Mouse (Mus musculus) cortical plate, adult 2 months (tissue): Measurements from ENCODE around the gene Ralbp1.

Source experiments
- CTCF ChIP-seq: fragments of 200-500 bp; IDR thresholded peaks from 2 replicates; pipeline ENCODE4 v1.5.1; 2011; ENCODE audit warnings: mild to moderate bottlenecking, control low read depth, low read length; ENCODE audit not compliant: insufficient read depth; ENCODE audit errors: extremely low read depth
- POLR2A ChIP-seq: fragments of 200-500 bp; IDR thresholded peaks from 2 replicates; pipeline ENCODE4 v1.6.1; 2011; ENCODE audit warnings: mild to moderate bottlenecking, low read length, control low read depth; ENCODE audit not compliant: insufficient read depth; ENCODE audit errors: extremely low read depth

DNA sequence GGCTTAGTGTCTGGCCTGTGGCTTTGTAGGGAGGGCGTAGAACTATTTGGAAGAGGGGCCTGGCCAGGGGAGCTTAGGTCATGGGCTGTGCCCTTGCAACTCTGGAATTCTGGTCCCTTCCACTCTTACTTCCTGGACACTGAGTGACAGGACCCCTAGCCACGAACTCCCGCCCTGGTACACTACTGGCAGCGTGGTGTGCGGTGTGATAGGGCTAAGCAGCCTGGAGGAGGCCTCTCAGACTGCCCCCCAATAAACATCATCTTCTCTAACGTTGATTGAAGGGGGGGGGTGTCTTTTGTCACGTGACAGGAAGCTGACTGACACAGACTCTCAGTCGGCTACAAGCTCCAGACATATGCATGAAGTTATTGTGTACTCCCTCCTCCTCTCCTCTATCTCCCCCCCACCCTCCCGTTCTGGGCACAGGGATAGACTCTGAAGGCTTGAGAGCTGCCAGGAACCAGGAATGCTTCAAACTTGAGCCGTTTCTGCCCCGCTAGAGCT lies 21.4 kb upstream of the Ralbp1 start:
- TF ChIP-seq POLR2A = no peak
- TF ChIP-seq CTCF = no peak
